Mouse (Mus musculus) CH12.LX (cell line): Measurements from ENCODE around the gene 1110017D15Rik.

Experiments
- CHD1 ChIP-seq: IDR thresholded peaks from 2 replicates; pipeline ENCODE4 v1.6.1; 2012; ENCODE audit warnings: low read depth, low read length, improper control_type of control experiment, inconsistent platforms
- CTCF ChIP-seq, 2 experiments: IDR thresholded peaks in 1 of 2; conservative IDR thresholded peaks in 1 of 2; 2 replicates each; pipeline ENCODE4 v1.5.1; 2011 to 2012; ENCODE audit warnings: low read depth in 2 of 2, low read length in 2 of 2, improper control_type of control experiment in 1 of 2, inconsistent platforms in 1 of 2, mild to moderate bottlenecking in 1 of 2, moderate library complexity in 1 of 2
- E2F4 ChIP-seq: IDR thresholded peaks from 2 replicates; pipeline ENCODE4 v1.6.1; 2011; ENCODE audit warnings: low read depth, low read length, improper control_type of control experiment; ENCODE audit not compliant: insufficient replicate concordance
- EP300 ChIP-seq: IDR thresholded peaks from 2 replicates; pipeline ENCODE4 v1.6.1; 2011; ENCODE audit warnings: low read length, improper control_type of control experiment
- GABPA ChIP-seq: IDR thresholded peaks from 2 replicates; pipeline ENCODE4 v1.6.1; 2012; ENCODE audit warnings: low read depth, low read length, improper control_type of control experiment, inconsistent platforms; ENCODE audit not compliant: insufficient replicate concordance
- IRF4 ChIP-seq: IDR thresholded peaks from 2 replicates; pipeline ENCODE4 v1.6.1; 2014; ENCODE audit warnings: low read depth, mild to moderate bottlenecking, inconsistent platforms, low read length, improper control_type of control experiment
- POLR2A ChIP-seq: IDR thresholded peaks from 2 replicates; pipeline ENCODE4 v1.6.1; 2011; ENCODE audit warnings: low read depth, mild to moderate bottlenecking, improper control_type of control experiment, low read length
- POLR2AphosphoS2 ChIP-seq: IDR thresholded peaks from 2 replicates; pipeline ENCODE4 v1.6.1; 2011; ENCODE audit warnings: low read depth, low read length, improper control_type of control experiment
- SIN3A ChIP-seq: IDR thresholded peaks from 2 replicates; pipeline ENCODE4 v1.6.1; 2012; ENCODE audit warnings: low read length, improper control_type of control experiment, inconsistent platforms
- TBP ChIP-seq: conservative IDR thresholded peaks from 2 replicates; pipeline ENCODE4 v1.6.1; 2011; ENCODE audit warnings: low read depth, low read length, improper control_type of control experiment

- TF ChIP-seq CTCF (conservative IDR thresholded peaks at IDR 0.05 in 1 of 2, IDR thresholded peaks at IDR 0.05 in 1 of 2; ENCODE audit: low read depth in 2 of 2, low read length in 2 of 2) (no peak), SIN3A (no peak), IRF4 (no peak), E2F4 (no peak), EP300 (no peak), POLR2A (no peak), TBP (no peak), POLR2AphosphoS2 (no peak), GABPA (no peak), CHD1 (no peak)
These were observed 20.1 kb downstream of the 1110017D15Rik start for GRCm38 (mm10) chr4:41497046-41497445.
